In genomic region chr12:25200161-25200560, GRCm38 (mm10) we compare ENCODE assay signal across 22 mouse cellular contexts.
DNase-seq lines count a peak whose midpoint lies in the region; ATAC-seq and TF ChIP-seq lines count a peak whose summit lies in the region.
"Had no signal": no experiment of that assay in that cellular context is flagged by ENCODE, and none has a peak within 500 bp of the region (broad histone marks: within the 10 kb centered on the region; RNA-seq: fewer than 3 reads in every experiment).

No protein-coding gene starts in this region.

- no peak overlapping the region for H3K9ac ChIP-seq in lung, embryonic 14.5 days
- H3K9ac ChIP-seq: embryonic facial prominence, embryonic 12.5 days; forebrain, embryonic 13.5 days; hindbrain, embryonic 12.5 days had no signal

- no peaks in the 10 kb centered on the region for H3K36me3 ChIP-seq in lung, embryonic 14.5 days (ENCODE audit: insufficient read depth)
- H3K36me3 ChIP-seq in kidney, adult 2 months (ENCODE audit: control insufficient read depth, insufficient read depth, low read length) = no peaks in the 10 kb centered on the region
- H3K36me3 ChIP-seq: embryonic facial prominence, embryonic 12.5 days; heart, embryonic 10.5 days; hindbrain, embryonic 12.5 days had no signal

- ATAC-seq in lung, embryonic 14.5 days (ENCODE audit: insufficient read depth) = no peak
- ATAC-seq: forebrain, embryonic 13.5 days; hindbrain, embryonic 16.5 days; inflammation-experienced regulatory T-cells, adult 6 months; intestine, postnatal 0 days had no signal

- H3K27me3 ChIP-seq in lung, embryonic 14.5 days (ENCODE audit: insufficient read depth, low read length) = no peaks in the 10 kb centered on the region
- H3K27me3 ChIP-seq in kidney, adult 2 months (replicated peaks; ENCODE audit: control insufficient read depth, insufficient read depth, low read length) = no peaks in the 10 kb centered on the region
- H3K27me3 ChIP-seq: embryonic facial prominence, embryonic 12.5 days; forebrain, embryonic 13.5 days; hindbrain, embryonic 12.5 days had no signal

- H3K9me3 ChIP-seq in lung, embryonic 14.5 days (ENCODE audit: low read depth, low read length) = peaks cover 6% of the 10 kb centered on the region; the same call in 1 of the 2 replicates
- H3K9me3 ChIP-seq: embryonic facial prominence, embryonic 12.5 days; forebrain, embryonic 13.5 days; heart, embryonic 10.5 days had no signal

- WGBS in lung, embryonic 14.5 days = 36% methylated on average over 4 of the region's 4 CpGs
- 90% methylated on average over 4 of the region's 4 CpGs for WGBS in kidney, adult 2 months

- peak; percentile 57 for DNase-seq in adrenal gland, postnatal 10 days
- no peak for DNase-seq in adrenal gland, adult 8-10 months
- DNase-seq in lung, embryonic 14.5 days = peak; percentile 83
- no peak for DNase-seq in lung, postnatal 10 days
- DNase-seq in adrenal gland, postnatal 25 days = peak; percentile 18
- no peak for DNase-seq in kidney, postnatal 14 days
- DNase-seq in kidney, adult 2 months = no peak
- DNase-seq: cerebellum, adult 11-12 months; cerebellum, adult 9-10 months; cerebellum, postnatal 25 days; gastrocnemius, postnatal 10 days; heart, adult 18-20 months; heart, postnatal 10 days; heart, postnatal 4 days; kidney, adult 9 months had no signal

- no peak overlapping the region for H3K27ac ChIP-seq in lung, embryonic 14.5 days (ENCODE audit: low read depth)
- H3K27ac ChIP-seq in kidney, adult 2 months (ENCODE audit: insufficient read depth, low read depth, low read length) = no peak overlapping the region
- H3K27ac ChIP-seq: embryonic facial prominence, embryonic 12.5 days; forebrain, embryonic 13.5 days; heart, embryonic 10.5 days; hindbrain, embryonic 12.5 days had no signal

- no peak overlapping the region for H3K4me2 ChIP-seq in lung, embryonic 14.5 days
- H3K4me2 ChIP-seq: embryonic facial prominence, embryonic 12.5 days; forebrain, embryonic 13.5 days; hindbrain, embryonic 12.5 days had no signal

- H3K4me1 ChIP-seq in lung, embryonic 14.5 days (ENCODE audit: insufficient read depth) = peaks cover 4% of the 10 kb centered on the region; the same call in 1 of the 2 replicates
- H3K4me1 ChIP-seq in kidney, adult 2 months (ENCODE audit: control insufficient read depth, insufficient read depth, low read length) = 0 out of 2 replicates have a peak, but pooled peaks cover 5% of the 10 kb centered on the region
- H3K4me1 ChIP-seq: embryonic facial prominence, embryonic 12.5 days; forebrain, embryonic 13.5 days; hindbrain, embryonic 12.5 days had no signal

- no peak for TF ChIP-seq CTCF in lung, embryonic 14.5 days (IDR thresholded peaks at IDR 0.05; ENCODE audit: low read depth)
- no peak for TF ChIP-seq CTCF in kidney, adult 2 months (conservative IDR thresholded peaks at IDR 0.05; ENCODE audit: insufficient read depth, insufficient read length, low read depth, low read length)

- no peak for TF ChIP-seq POLR2A in kidney, adult 2 months (IDR thresholded peaks at IDR 0.05; ENCODE audit: low read depth, low read length)

- H3K4me3 ChIP-seq in lung, embryonic 14.5 days (ENCODE audit: low read depth, low read length) = no peak overlapping the region
- H3K4me3 ChIP-seq in kidney, adult 2 months (ENCODE audit: insufficient read depth, low read depth, low read length) = no peak overlapping the region
- H3K4me3 ChIP-seq: embryonic facial prominence, embryonic 12.5 days; forebrain, embryonic 13.5 days; heart, embryonic 10.5 days; hindbrain, embryonic 12.5 days had no signal

Comparison
In these comparisons a context has a peak if more than half of its experiments do, and no peak if none do; other contexts are left out.
1. DNase-seq: peak in adrenal gland, postnatal 10 days (single experiment), lung, embryonic 14.5 days (single experiment) and adrenal gland, postnatal 25 days (single experiment); none in adrenal gland, adult 8-10 months (single experiment), lung, postnatal 10 days (single experiment), kidney, postnatal 14 days (single experiment) and kidney, adult 2 months (single experiment).